Mouse (Mus musculus) liver, embryonic 14 days (tissue): Measurements from ENCODE around the gene Olfr1148. TPM values are rescaled to one million over a fixed set of nuclear protein-coding genes. Genes with fewer than 3 reads are reported as not detected.

Experiments used
- polyA plus RNA-seq: library from polyadenylated mRNA; depleted of rRNA; stranded (reverse); fragments of >200 nt; gene quantifications from 2 replicates; pipeline ENCODE4 v1.2.3, GENCODE M21; 2012; rRNA removed

The Olfr1148 gene
- polyA plus RNA-seq: not detected in 2 replicates

DNA sequence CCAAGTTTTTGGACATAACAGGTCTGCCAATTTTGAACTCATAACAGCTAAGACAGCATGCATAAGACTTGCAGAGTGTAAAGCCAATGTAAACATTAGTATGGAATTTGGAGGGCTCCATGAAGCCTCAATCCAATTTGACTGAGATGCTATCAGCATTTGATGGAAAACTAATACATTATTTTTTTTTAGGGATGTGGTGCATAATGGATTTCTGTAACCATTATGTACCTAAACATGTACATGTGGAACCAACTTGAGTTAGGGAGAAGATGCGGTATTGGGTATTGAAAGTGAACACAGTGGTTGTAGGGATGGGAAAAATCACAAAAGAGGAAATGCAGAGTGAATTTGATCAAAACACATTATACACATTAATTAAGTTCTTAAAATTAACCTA is at the start of gene Olfr1148:
TSS of gene Olfr1148 (plus strand) at position 301 of the 400 bp plus-strand sequence.

DNA sequence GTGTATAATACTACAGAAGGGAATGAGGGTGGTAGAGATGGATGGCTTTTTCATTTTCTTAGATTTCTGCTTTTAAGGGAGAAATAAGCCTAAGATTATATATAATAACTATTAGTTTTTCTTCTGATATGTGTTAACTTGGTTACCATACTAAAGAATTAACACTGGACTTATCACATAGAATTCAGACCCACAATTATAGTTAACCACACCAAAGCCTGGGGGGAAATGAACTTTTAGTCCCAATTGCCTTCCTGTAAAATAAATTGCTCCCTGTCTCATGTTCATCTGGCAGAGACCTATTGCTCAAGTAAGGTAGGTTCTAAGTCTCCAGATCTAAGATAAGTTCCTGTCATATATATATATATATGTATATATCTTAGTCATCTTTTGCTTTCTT is 30.0 kb upstream of the Olfr1148 start, which contains the start of gene Olfr1143:
TSS of gene Olfr1143 (plus strand) at position 301 of the 400 bp plus-strand sequence.

DNA sequence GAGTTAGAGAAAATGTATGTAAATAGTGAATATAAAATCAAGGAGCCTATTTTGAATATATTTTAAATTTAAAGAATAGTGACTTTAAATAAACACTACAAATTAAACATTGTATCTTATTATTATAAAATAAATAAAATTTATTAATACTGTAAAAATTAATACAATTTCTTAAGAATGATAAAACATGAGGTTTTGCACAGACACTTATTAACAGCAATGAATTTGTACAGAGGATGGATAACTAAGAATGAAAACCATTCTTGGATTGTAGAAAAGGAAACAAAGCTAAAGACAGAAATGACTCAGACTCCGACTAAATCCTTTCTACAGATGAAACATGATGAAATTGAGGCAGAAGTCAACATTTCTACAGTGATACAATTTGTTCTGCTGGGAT is 20.8 kb upstream of the Olfr1148 start, which contains the start of gene Olfr1145:
TSS of gene Olfr1145 (plus strand) at position 301 of the 400 bp plus-strand sequence.

DNA sequence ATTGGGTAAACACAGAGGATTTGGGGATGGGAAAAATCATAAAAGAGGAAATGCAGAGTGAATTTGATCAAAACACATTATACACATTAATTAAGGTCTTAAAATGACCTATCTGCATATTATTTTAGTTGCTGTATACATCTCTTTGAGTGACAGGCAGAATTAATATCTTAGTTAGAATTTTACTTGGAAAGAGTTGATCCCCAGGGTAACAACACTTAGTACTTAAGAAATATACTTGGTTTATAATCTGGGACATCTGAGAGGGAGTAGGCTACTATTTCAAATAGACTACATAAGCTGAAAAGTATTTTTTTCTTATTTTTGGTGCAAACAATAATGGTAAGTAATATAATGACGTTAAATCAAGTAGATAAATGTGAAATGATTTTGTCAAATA is 13.4 kb downstream of the Olfr1148 start, which contains the start of gene Olfr1150-ps1:
TSS of gene Olfr1150-ps1 (plus strand) at position 301 of the 400 bp plus-strand sequence.

DNA sequence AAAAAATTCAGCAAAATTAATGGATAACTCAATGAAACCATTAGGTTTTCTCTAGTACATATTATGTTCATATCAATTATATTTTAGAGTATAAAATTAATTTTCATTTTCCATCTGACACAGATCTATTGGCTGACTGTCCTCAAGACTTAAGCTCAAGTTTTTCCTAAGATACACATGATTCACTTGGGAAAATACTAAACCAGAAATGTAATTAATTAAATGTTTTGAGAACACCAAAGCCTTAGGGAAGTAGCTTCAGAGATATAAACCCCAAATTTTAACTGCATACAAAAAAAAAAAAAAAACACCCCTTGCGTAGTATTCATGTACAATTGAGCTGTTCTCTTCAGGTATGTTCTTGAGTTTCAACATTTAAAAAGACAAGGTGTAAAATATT is 25.2 kb downstream of the Olfr1148 start, which contains the start of gene Olfr1151:
TSS of gene Olfr1151 (plus strand) at position 301 of the 400 bp plus-strand sequence.

DNA sequence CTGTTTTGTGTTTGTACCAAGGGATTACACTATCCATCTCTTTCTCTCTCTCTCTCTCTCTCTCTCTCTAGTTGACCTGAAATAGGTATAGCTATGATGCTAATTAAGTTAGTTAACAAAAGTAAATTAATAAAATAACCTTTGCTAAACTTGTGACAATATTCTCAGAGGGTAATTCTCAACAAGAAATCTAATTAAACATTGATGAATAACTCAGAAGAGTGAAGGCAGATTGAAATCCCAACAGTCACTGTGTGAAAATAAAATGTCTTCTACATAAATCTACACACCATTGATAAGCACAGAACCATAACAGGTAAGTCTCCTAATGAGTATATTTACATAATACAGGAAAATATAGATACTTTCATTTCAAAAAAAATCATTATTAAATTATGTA is 35.9 kb downstream of the Olfr1148 start, which contains the start of gene Olfr1152:
TSS of gene Olfr1152 (plus strand) at position 301 of the 400 bp plus-strand sequence.

Other genes starting within 250 kb of the Olfr1148 start
- gene Olfr1130, start 224.3 kb upstream of the Olfr1148 start, polyA plus RNA-seq: not detected in 2 replicates
- gene Olfr1131, start 203.4 kb upstream of the Olfr1148 start, polyA plus RNA-seq: not detected in 2 replicates
- not detected in 2 replicates for gene Olfr1132, start 193.0 kb upstream of the Olfr1148 start, polyA plus RNA-seq
- gene Olfr1133, start 183.2 kb upstream of the Olfr1148 start, polyA plus RNA-seq: not detected in 2 replicates
- gene Olfr1134, start 172.1 kb upstream of the Olfr1148 start, polyA plus RNA-seq: not detected in 2 replicates
- gene Olfr1135, start 156.9 kb upstream of the Olfr1148 start, polyA plus RNA-seq: not detected in 2 replicates
- gene Olfr1136, start 136.6 kb upstream of the Olfr1148 start, polyA plus RNA-seq: not detected in 2 replicates
- gene Olfr1137, start 117.4 kb upstream of the Olfr1148 start, polyA plus RNA-seq: not detected in 2 replicates
- gene Olfr1138, start 90.6 kb upstream of the Olfr1148 start, polyA plus RNA-seq: not detected in 2 replicates
- not detected in 2 replicates for gene Olfr1140, start 86.8 kb upstream of the Olfr1148 start, polyA plus RNA-seq
- not detected in 2 replicates for gene Olfr1141, start 76.5 kb upstream of the Olfr1148 start, polyA plus RNA-seq
- not detected in 2 replicates for gene Olfr152, start 51.0 kb upstream of the Olfr1148 start, polyA plus RNA-seq
- not detected in 2 replicates for gene Olfr1143, start 29.9 kb upstream of the Olfr1148 start, polyA plus RNA-seq
- gene Olfr1145, start 20.7 kb upstream of the Olfr1148 start, polyA plus RNA-seq: not detected in 2 replicates
- gene Olfr1150-ps1, start 13.5 kb downstream of the Olfr1148 start, polyA plus RNA-seq: not detected in 2 replicates
- not detected in 2 replicates for gene Olfr1151, start 25.3 kb downstream of the Olfr1148 start, polyA plus RNA-seq
- not detected in 2 replicates for gene Olfr1152, start 36.0 kb downstream of the Olfr1148 start, polyA plus RNA-seq
- not detected in 2 replicates for gene Olfr1153, start 64.4 kb downstream of the Olfr1148 start, polyA plus RNA-seq
- not detected in 2 replicates for gene Olfr1154, start 74.6 kb downstream of the Olfr1148 start, polyA plus RNA-seq
- gene Olfr1155, start 114.6 kb downstream of the Olfr1148 start, polyA plus RNA-seq: not detected in 2 replicates
- gene Olfr1156, start 122.6 kb downstream of the Olfr1148 start, polyA plus RNA-seq: not detected in 2 replicates
- not detected in 2 replicates for gene Olfr1157, start 137.8 kb downstream of the Olfr1148 start, polyA plus RNA-seq
- gene Olfr74, start 144.1 kb downstream of the Olfr1148 start, polyA plus RNA-seq: not detected in 2 replicates
- gene Olfr1158, start 159.6 kb downstream of the Olfr1148 start, polyA plus RNA-seq: not detected in 2 replicates
- not detected in 2 replicates for gene Olfr1160, start 177.7 kb downstream of the Olfr1148 start, polyA plus RNA-seq
- not detected in 2 replicates for gene Olfr1161, start 192.2 kb downstream of the Olfr1148 start, polyA plus RNA-seq
- gene Olfr73, start 207.2 kb downstream of the Olfr1148 start, polyA plus RNA-seq: not detected in 2 replicates
- gene Olfr1162, start 220.6 kb downstream of the Olfr1148 start, polyA plus RNA-seq: not detected in 2 replicates
- not detected in 2 replicates for gene Olfr1163, start 241.3 kb downstream of the Olfr1148 start, polyA plus RNA-seq